Mouse (Mus musculus) adrenal gland, adult 2 months (tissue): ENCODE results near the gene Ywhah. TPM values are rescaled to one million over a fixed set of nuclear protein-coding genes. Genes with fewer than 3 reads are reported as not detected.
"Not testable (repeated sequence)": the region's sequence is repeated elsewhere in the genome, so short reads cannot be mapped to it uniquely, and the experiment has no call there.

ENCODE experiments used
- DNase-seq: peaks from one replicate; pipeline ENCODE4 v3.0.0; 2021
- polyA plus RNA-seq: library from polyadenylated mRNA; depleted of rRNA; stranded (reverse); fragments of >200 nt; gene quantifications from 2 replicates; pipeline ENCODE4 v1.2.3, GENCODE M21; 2012
- total RNA-seq, 2 experiments: library from RNA; stranded (reverse); gene quantifications; 2 replicates each; pipeline ENCODE4 v1.2.3; 2021

Ywhah gene
- total and polyA plus RNA-seq, 3 experiments: 128 to 190 (median 167) TPM

DNA sequence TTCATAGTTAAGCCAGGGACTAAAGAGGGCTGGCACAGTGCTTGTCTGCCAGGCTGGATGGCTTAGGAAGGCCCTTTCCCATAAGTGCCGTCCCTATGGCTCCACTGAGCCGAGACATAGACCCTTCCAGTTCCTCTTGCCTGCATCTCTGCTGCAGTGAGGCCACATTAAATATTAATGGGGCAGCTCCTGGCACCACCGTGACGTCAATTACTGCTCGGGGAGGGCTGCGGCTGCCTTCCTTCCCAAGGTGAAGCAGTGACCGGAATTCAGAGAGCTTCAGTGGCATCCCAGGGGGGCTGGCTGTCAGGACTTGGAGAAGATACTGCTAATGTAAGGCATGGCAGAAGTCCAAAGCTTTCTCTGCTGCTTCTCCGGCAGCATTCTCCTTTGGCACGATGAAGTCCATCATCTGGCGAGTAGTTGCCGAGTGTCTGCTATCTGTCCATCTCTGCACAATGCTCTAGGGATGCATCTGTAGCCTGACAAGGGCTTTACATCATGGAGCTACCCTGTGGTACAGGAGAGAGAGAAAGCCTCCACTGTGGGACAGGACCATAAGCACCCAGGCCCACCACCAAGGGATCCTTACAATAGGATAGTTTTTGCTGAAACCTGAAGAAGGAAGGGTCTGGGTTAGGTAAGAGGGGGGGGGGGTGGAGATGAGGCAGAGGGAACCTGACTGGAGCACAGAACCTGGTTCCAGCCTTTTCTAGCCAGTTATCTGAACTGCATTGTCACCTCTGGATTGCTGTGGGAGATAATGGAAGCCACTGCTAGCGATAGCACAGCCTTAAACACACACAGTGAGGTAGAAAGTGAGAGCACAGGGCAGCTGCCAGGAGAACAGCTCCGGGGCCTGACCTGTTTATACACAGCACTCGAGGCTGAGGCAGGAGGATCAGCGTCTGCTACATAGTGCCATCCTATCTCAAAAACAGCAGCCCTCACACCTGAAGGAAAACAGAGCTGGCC is 7.2 kb upstream of the Ywhah start:
- no peak for DNase-seq

DNA sequence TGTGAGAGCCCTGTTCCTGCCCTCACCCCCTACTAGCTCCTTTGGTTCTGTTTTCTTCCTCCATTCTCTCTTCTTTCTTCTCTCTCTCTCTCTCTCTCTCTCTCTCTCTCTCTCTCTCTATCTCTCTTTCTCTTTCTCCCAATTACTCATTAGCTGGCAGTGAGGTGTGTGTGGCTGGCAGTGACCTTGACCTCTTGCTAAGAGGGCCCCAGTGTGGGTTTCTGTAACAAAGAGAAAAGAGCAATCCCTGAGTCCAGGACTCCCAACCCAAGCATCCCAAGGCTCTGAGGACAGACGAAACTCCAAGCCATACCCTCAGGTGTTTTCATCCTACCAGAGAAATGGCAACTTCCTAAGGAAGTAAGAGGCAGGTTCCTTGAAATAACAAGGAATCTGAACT is 4.5 kb upstream of the Ywhah start:
- peak; percentile 52 for DNase-seq

DNA sequence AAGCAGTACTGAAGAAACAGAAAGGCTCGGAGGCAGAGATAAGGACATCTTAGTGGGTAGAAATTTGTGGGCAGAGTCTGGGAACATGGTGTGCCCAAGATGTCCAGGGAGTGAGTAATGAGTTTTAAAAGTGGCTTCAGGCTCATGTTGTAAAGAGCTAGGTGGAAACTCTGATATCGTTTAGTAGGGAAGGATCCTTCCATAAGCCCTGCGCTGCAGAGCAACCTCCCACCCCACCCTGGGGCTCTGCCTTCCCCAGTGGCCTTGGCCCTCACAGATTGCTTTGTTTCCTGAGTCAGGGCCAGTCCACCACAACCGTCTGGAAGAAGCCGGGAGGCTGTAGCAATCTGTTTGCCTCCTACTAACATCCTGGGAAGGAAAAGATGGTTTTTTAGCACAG is 3.0 kb upstream of the Ywhah start:
- peak; percentile 67 for DNase-seq

DNA sequence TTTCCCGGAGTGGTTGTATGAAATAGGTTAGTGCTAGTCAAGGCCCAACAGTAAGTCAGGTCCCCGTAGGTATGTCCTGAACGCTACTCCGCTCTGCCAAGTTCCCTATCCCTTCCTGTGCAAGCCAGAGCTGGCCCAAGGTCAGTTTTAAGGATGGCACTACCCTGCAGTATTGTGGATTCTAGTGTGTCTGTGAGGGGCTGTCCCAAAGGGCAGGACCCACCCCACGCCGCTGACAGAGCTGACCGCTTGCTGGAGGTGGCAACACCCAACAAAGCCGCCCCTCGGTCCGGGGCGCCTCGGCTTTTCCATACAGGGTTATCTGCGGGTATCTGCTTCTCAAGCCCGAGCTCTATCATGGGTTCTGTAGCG is 441 bp upstream of the Ywhah start:
- no peak for DNase-seq

DNA sequence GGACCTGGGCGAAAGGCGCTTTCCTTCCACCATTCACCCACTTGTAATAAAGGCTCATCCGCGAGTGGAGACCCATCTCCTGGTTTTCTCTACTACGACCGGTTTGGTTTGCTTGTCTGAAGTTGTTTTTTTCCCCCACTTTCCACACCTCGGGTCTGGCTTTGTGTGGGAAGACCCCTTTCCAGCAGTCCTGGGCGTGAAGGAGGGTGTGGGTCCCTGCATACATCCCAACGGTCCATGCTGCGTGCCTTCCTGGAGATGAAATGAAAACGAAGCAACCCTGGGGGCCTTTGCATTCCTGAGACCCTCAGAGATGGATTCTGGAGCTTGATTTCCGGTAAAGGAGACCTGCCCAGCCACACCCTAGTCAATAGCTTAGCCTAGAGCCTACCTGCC is 808 bp downstream of the Ywhah start:
- no peak for DNase-seq

DNA sequence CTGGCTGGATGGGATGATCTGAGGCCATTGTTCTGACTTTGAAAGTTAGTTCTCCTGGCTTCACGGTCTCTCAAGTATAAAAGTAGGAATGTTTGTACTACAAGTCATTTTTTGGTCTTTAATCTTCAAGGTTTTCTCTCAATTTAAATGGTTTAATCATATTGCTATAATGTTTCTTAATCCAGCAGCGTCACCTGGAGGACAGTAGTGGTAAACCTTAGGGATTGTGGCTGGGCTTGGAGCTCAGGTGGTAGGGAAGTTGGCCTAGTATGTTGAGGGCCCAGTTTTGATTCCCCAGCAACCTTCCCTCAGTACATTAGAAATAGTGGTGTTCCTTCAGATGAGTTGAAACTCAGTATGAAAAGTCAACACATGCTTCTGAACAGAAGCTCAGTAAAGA is 3.0 kb downstream of the Ywhah start:
- DNase-seq: no peak

DNA sequence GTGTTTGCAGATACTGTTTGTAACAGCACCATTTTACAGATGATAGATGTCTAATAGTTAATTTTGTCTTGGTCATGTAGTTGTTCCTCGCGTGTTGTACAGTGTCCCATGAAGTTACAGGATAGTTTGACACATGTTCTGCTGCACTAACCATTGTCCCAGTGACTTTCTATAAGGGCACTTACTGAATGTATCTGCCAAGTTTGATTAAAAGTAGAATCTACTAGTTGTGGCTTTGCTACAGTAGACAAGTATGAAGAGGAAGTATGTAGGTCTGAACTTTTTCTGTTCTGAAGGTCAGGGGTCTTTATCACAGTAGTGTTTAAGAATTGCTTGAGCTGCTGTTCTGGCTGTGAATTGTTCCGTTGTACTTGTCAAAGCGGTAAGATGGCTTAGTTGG is 4.7 kb downstream of the Ywhah start:
- no peak for DNase-seq

DNA sequence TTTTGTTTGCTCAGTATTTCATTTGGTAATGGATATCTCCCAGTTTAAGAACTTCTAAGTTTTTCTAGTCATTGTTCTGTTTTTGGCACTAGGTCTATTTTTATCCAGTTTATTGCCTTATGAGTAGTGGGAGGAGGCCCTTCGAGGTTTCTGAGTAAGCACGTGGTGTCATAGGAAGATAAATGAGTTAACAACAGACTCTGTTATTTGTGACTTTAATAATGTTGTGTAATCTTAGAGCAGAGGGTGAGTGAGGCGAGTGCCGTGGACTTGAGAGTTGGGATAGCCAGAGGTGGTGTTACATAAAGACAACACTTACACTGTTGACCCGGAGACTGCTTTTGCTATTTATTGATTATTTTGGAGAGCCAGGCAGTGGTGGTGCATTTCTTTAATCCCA is 5.9 kb downstream of the Ywhah start:
- DNase-seq: peak; percentile 59

DNA sequence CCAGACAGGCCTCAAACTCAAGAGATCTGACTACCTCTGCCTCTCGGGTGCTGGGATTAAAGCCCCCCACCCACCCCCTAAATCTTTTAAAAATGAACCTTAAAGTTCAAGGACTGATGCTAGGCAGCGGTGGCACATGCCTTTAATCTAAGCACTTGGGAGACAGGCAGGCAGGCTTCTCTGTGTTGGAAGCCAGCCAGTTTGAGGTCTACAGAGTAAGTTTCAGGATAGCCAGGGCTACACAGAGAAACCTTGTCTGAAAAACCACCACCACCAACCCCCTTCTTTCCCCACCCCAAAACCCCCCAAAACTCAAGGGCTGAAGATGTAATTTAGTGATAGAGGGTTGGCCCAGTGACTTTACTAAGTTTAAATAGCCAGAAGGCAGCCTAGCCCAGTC is 10.0 kb downstream of the Ywhah start:
- no peak for DNase-seq

DNA sequence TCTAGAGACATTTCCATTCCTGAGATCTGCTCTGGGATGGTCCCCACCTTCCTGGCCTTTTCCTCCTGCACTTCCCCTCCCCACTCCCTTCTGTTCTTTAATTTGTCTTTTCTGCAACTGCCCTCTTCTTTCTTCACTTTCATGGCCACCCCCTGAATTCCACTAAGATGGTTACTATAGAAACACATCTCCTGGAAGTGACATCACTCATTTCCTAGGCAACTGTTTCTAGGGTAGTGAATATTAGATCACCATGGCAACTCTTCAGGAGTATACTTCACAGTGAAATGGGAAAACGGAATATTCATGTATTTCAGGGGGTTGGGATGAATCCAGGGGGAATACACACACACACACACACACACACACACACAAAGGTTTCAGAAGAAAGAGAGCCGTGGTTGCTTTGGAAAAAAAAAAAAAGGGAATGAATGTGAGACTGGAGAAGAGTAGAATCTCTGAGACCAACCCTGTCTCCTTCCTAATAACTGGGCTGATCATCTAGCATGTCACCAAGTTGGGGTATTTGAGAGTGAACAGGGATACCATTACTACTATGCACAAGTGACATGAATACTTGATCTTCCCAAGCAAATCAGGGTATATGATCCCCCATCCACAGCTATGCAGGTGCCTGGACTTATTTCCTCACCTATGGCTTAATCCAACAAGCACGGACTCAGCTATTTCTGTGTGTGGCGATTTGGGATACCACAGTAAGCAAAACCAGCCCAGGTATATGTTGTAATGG is 12.0 kb downstream of the Ywhah start:
- DNase-seq: no peak

DNA sequence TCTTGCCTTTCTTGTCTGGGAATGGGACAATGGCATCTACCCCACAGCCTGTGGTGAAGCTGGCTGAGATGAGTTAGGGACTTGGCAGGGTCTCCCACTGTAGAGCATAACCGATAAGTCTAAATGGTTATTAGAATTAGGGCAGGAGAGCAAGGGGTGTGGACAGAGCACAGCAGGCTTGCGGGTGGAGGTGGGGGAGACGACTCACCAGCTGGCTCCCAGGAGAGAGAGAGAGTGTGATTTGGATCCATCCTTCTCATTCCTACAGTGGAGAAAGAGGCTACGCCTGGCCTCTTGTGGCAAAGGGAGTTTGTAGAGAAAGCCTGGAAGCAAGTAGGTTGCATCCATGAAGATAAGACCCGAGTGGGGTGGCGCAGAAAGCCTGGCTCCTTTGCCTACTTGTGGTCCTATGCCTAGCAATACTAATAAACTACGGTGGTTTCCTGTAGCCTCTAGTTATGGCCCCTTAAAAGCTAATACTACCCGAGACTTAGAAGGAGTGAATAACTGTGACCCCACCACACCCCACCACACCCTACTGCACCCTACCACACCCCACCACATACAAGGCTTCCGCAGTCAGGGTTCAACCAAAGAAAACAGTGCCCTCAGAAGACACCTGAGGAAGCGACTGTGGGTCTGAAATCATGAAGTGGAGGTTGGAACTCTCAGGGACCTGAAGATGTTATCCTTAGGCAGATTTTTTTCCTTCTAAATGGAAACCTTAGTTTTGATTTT is 13.6 kb downstream of the Ywhah start:
- DNase-seq: no peak

DNA sequence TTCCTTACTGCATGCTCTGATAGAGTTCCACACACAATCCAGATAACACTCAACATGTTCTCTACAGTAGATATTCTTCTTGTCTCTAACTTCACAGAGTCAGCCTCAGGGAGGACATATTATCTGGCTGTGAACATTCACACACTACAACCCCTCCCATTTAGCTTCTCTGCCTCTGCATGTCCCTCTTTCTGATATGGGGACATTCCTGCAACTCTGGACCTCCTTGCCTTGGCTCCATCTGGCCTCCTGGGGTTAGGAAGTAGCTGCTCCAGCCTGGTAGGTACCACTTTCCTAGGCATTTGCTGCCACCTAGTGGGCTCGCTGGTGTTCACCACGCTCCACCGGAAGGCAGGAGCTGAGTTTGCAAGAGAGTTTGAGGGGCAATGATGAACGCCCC is 14.5 kb downstream of the Ywhah start:
- peak; percentile 76 for DNase-seq

DNA sequence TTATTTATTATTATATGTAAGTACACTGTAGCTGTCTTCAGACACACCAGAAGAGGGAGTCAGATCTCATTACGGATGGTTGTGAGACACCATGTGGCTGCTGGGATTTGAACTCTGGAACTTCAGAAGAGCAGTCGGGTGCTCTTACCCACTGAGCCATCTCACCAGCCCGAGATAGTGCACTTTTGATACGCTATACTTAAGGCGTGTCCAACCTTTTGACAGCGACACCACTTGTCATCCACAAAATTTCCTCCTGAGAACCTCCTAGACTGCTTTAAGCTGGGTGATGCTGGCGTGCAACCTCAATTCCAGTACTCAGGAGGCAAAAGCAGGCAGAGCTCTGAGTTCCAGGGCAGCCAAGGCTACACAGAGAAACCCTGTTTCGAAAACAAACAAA is 15.0 kb downstream of the Ywhah start:
- DNase-seq: not testable (repeated sequence)

DNA sequence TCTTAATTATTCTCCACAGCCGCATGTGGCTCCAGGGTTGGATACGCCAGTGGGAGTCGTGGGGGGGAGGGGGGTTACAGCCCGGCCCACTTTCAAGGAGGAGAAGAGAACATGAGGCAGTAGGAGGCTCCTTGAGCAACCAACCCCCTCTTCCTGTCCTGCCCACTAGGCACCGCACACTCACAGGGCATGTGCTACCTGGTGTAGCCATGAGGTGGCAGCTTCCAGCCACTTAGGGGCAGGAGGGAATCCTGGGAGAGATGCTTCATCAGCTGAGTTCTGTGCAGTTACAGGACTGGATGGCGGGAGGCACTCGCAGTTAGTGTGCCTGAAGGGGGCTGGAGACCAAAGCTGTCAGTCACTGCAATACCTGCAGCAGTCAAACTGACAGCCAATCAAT is 15.5 kb downstream of the Ywhah start:
- no peak for DNase-seq

DNA sequence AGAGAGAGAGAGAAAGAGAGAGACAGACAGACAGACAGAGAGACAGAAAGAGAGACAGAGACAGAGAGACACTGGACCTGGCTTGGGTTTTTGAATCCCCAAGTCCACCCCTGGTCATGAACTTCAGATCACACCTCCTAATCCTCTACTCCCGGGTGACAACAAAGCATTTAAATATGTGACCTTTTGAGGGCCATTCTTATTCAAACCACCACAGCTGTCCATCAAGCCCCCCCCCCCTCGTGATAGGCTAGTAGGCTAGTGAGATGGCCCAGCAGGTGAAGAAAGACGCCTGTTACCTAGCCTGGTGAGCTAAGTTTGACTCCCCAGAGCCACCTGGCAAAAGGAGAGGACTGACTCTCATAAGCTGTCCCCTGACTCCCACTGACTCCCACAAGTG is 16.3 kb downstream of the Ywhah start:
- DNase-seq: no peak

DNA sequence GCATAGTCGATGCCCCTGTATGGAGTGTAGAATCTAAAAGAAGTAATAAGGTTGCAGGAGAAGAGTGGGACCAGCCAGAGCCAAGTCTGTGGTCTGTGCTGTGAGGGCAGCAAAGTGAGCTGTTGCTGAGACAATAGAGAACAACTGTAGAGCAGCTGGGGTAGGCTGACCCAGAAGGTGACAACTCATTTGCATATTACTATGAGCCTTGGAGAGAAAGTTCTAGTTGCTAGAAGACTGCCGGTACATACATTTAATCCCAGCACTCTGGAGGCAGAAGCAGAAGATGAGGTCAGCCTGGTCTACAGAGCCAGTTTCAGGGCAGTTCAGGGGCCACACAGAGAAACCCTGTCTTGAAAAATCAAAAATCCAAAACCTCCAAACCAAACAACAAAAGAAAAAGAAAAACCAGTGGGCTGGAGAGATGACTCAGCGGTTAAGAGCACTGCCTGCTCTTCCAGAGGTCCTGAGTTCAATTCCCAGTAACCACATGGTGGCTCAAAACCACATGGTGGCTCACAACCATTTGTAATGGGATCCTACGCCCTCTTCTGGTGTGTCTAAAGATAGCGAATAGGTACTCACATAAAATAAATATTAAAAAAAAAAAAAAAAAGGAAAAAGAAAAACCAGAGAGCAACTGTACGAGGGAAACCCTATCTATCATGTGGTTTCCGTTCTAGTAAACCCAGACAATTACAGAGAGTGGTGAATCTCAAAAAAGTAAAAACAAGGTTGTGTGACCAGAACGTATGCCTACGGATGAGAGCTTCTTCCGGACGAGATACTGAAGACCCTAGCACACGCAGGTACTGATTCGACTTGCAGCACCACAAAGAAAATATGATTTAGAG is 20.3 kb downstream of the Ywhah start:
- DNase-seq: no peak

DNA sequence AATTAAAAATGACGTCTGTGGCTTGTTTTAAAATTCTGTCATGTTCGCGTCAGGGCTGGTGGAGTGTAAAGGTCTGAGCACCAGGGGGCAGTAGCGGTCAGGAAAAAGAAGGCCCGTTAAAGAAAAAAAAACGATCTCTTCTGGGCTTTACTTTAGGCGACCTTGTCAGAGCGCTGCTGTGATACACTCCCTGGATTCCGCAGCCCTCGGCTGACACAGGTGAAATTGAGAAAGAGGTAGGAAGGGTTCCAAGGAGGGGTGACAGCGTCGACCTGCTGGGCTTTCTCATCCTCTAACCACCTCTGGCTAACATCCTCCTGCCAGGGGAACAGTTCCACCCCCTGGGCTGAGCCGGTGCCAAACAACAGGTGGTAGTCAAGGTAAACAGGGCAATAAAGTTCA is 20.9 kb downstream of the Ywhah start:
- DNase-seq: peak; percentile 58

DNA sequence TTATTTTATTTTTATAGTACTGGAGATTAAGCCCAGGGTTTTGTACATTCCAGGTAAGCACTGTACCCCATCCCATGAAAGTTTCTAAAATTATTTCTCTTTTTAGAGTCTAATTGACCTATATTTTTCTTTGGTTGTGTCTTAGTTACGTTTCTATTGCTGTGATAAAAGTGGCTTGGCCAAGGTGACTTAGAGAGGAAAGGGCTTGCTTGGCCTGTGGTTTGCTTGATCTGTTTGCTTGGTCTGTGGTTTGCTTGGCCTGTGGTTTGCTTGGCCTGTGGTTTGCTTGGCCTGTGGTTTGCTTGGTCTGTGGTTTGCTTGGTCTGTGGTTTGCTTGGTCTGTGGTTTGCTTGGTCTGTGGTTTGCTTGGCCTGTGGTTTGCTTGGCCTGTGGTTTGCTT is 22.1 kb downstream of the Ywhah start:
- DNase-seq: not testable (repeated sequence)

DNA sequence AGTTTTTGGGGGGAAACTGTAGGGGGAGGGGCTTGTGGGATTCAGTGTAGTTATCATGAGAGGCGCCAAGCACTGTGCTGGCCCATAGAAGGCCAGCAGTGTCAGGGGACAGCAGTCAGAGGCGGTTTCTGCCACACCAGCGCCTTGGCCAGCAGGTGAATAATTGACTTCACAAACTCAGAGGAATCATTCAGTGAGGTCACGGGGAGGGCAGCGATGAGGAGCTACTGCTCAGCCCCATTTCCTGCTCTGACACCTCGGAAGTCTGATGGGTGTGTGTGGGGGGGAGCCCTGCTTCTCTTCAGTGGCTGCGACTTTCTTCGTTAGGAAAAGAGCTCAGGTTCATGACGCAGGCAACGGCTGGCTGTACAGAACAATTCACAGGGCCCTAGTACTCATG is 24.8 kb downstream of the Ywhah start:
- no peak for DNase-seq

DNA sequence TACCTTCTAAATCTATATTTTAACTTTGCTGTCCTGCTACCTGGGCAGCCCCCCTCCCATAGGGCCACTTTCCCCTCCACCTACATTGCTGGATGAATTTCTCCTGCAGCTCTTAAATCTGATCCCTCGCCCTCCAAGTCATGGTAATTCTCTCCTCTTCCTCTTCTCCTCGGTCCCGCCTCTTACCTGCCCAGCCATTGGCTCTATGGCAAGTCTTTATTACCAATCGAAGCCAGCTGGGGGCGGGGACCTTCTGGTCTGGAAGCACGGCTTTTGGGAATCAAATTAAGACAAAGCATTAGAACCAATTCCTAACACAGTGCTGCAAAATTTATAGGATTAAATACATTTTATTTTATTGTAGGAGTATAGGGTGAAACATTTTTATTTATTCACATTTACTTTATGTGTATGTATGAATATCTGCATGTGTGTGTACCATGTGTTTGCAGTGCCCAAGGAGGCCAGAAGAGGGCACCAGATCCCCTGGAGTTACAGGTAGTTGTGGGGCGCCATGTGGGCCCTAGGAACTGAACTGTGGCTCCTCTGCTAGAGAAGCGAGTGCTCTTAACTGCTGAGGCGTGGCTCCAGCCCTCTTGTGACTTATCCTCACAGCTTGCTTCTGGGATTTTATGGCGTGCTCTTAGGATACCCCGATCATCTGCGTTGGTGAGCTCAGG is 26.2 kb downstream of the Ywhah start:
- DNase-seq: no peak

DNA sequence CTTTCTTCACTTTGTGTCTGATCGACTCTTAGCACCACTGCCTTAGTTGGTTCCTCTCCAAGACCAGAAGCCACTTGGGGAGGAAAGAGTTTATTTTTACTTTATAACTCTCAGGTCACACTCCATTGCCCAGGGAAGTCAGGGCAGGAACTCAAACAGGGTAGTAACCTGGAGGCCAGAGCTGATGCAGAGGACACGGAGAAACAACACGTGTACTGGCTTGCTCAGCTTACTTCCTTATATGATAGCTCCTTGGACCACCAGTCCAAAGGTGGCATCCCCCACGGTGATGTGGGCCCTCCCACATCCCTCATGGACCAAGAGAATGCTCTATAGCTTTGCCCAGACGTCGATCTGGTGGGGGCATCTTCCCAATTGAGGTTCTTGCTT is 26.7 kb downstream of the Ywhah start:
- DNase-seq: no peak
